Mouse (Mus musculus) common myeloid progenitor, adult 5-6 weeks (primary cell): ENCODE data around the gene Drc7. TPM values are rescaled to one million over a fixed set of nuclear protein-coding genes. Genes with fewer than 3 reads are reported as not detected.

Experiments
- ATAC-seq: replicated peaks from 2 replicates; pipeline ENCODE4 v1.8.0; 2016; ENCODE audit warnings: low read depth, mild to moderate bottlenecking, moderate TSS enrichment, inconsistent platforms; ENCODE audit not compliant: poor library complexity, severe bottlenecking
- total RNA-seq: library from RNA; stranded (forward); fragments of 200-1000, 187-1606 nt; gene quantifications from 2 replicates; pipeline ENCODE4 v1.2.3, GENCODE M21; 2017

The Drc7 gene
- total RNA-seq, 1 experiment from 2014 or later, result 9.8 TPM

GRCm38 (mm10) chr8:95113750-95114149 lies 58.8 kb downstream of the Drc7 start:
- peak; percentile 96 for ATAC-seq

GRCm38 (mm10) chr8:95123455-95123854 lies 68.6 kb downstream of the Drc7 start:
- no peak for ATAC-seq

- no peak for ATAC-seq
These were observed 71.6 kb downstream of the Drc7 start for GRCm38 (mm10) chr8:95126497-95126896.

- ATAC-seq, result no peak
These were observed 72.8 kb downstream of the Drc7 start for GRCm38 (mm10) chr8:95127658-95128057.

Other genes with a start within 250 kb of the Drc7 start
- 1.1 and 4.9 TPM in 2 replicates for gene Ccl17, start 244.7 kb upstream of the Drc7 start, total RNA-seq
- gene Coq9, start 216.8 kb upstream of the Drc7 start, total RNA-seq, result 16.8 and 30.8 TPM in 2 replicates
- 32.4 and 34.1 TPM in 2 replicates for gene Ciapin1, start 216.7 kb upstream of the Drc7 start, total RNA-seq
- gene Polr2c, start 197.7 kb upstream of the Drc7 start, total RNA-seq, result 51.3 and 54.3 TPM in 2 replicates
- gene Dok4, start 178.8 kb upstream of the Drc7 start, total RNA-seq, result 0.78 and 0.82 TPM in 2 replicates
- gene Ccdc102a, start 137.0 kb upstream of the Drc7 start, total RNA-seq, result 0.58 and 2.2 TPM in 2 replicates
- gene Adgrg5, start 131.4 kb upstream of the Drc7 start, total RNA-seq, result 0.05 TPM in 1 of 2 replicates, not detected in the other
- gene Adgrg1, start 80.4 kb upstream of the Drc7 start, total RNA-seq, result 293 and 407 TPM in 2 replicates
- gene Adgrg3, start 37.4 kb upstream of the Drc7 start, total RNA-seq, result 144 and 156 TPM in 2 replicates
- 17.5 and 24.6 TPM in 2 replicates for gene Katnb1, start 26.1 kb downstream of the Drc7 start, total RNA-seq
- gene Kifc3, start 147.7 kb downstream of the Drc7 start, total RNA-seq, result 0.73 and 1.4 TPM in 2 replicates